Mouse (Mus musculus) forebrain, embryonic 11.5 days (tissue): ENCODE results near the gene Spata13. TPM values are rescaled to one million over a fixed set of nuclear protein-coding genes. Genes with fewer than 3 reads are reported as not detected.
A peak's percentile ranks its signal among the peaks of the same experiment; 100 is the strongest.

Source experiments
- ATAC-seq: fragments of 200-750 bp; cut with Nextera tagmentation; replicated peaks from 2 replicates; pipeline ENCODE4 v1.8.0; 2017; ENCODE audit warnings: moderate TSS enrichment; ENCODE audit not compliant: low FRiP score
- DNase-seq: peaks from one replicate; pipeline ENCODE4 v3.0.0-alpha.2; 2017; ENCODE audit warnings: low spot score
- H3K27ac ChIP-seq: fragments of 300-500 bp; sonication (generic); 2 replicates; pipeline ENCODE4 v1.5.1; 2014; ENCODE audit warnings: low read depth, low read length
- H3K27me3 ChIP-seq: fragments of 300-500 bp; sonication (generic); 2 replicates; pipeline ENCODE4 v1.6.1; 2014; ENCODE audit warnings: mild to moderate bottlenecking, low read length, mixed read lengths; ENCODE audit not compliant: control insufficient read depth, insufficient read depth
- H3K36me3 ChIP-seq: fragments of 300-500 bp; sonication (generic); 2 replicates; pipeline ENCODE4 v1.6.1; 2014; ENCODE audit warnings: mild to moderate bottlenecking, low read length, moderate library complexity, mixed read lengths; ENCODE audit not compliant: control insufficient read depth, insufficient read depth
- H3K4me1 ChIP-seq: fragments of 300-500 bp; sonication (generic); replicated peaks from 2 replicates; pipeline ENCODE4 v1.6.1; 2014; ENCODE audit warnings: low read length, mixed read lengths; ENCODE audit not compliant: control insufficient read depth, insufficient read depth
- H3K4me2 ChIP-seq: fragments of 300-500 bp; sonication (generic); 2 replicates; pipeline ENCODE4 v1.6.1; 2014; ENCODE audit warnings: low read depth, mild to moderate bottlenecking, low read length, moderate library complexity, mixed read lengths; ENCODE audit not compliant: severe bottlenecking
- H3K4me3 ChIP-seq: fragments of 300-500 bp; sonication (generic); 2 replicates; pipeline ENCODE4 v1.5.1; 2014; ENCODE audit warnings: low read depth, low read length
- H3K9ac ChIP-seq: fragments of 300-500 bp; sonication (generic); 2 replicates; pipeline ENCODE4 v1.6.1; 2014; ENCODE audit warnings: low read length
- H3K9me3 ChIP-seq: fragments of 300-500 bp; sonication (generic); 2 replicates; pipeline ENCODE4 v1.6.1; 2016; ENCODE audit warnings: low read length, mixed read lengths; ENCODE audit not compliant: control insufficient read depth
- WGBS: fragments of 180-500 bp; shearing (Covaris S2); extraction: QIAGEN DNeasy Blood & Tissue Kit; methylation state at CpG from one replicate; pipeline ENCODE4 v1.1.7; 2014; 5-methylcytosine and 5-hydroxymethylcytosine counted together
- polyA plus RNA-seq: library from polyadenylated mRNA; unstranded; fragments of >200 nt; fragmentation: Nextera tagmentation; extraction: Ambion mirVana; gene quantifications from 2 replicates; pipeline ENCODE4 v1.2.1, GENCODE M21; 2014

The Spata13 gene
- polyA plus RNA-seq, 1 experiment from 2014 or later, result 137 TPM

- Histone ChIP-seq H3K36me3 (peaks cover 3% of the 10 kb centered on the region), H3K9me3 (no peaks in the 10 kb centered on the region), H3K4me1 (no peaks in the 10 kb centered on the region), H3K9ac (no peak overlapping the region), H3K4me3 (no peak overlapping the region), H3K4me2 (no peak overlapping the region), H3K27ac (no peak overlapping the region), H3K27me3 (no peaks in the 10 kb centered on the region)
- DNase-seq, result no peak
- WGBS, result 83% methylated on average over 4 of the region's 4 CpGs
- no peak for ATAC-seq
Observed at GRCm38 (mm10) chr14:60764526-60764925, 130.7 kb downstream of the Spata13 start.

DNA sequence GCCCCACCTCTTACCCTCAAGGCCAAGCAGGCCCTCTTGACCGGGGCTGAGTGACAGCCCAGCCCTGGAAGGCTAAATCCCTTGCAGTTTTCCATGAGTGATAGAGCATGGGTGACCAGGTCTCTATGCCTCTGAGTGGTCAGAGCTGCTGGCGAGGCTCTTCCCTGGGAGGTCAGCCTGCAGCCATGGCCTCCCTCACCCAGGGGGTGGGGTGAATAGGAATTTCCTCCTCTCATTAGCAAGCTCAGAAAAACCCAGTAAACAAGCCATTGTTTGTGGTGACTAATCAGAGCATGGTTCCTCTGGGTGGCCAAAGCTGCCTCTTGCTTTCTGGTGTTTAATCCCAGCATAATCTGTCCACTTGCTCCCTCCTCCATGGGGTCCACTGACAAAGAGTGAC lies 131.2 kb downstream of the Spata13 start:
- Histone ChIP-seq H3K27me3 (no peaks in the 10 kb centered on the region), H3K9ac (no peak overlapping the region), H3K4me2 (no peak overlapping the region), H3K9me3 (no peaks in the 10 kb centered on the region), H3K4me3 (no peak overlapping the region), H3K27ac (no peak overlapping the region), H3K36me3 (peaks cover 3% of the 10 kb centered on the region), H3K4me1 (no peaks in the 10 kb centered on the region)
- 34% methylated on average over 2 of the region's 2 CpGs for WGBS
- DNase-seq, result no peak
- ATAC-seq, result no peak

GRCm38 (mm10) chr14:60767884-60768283 lies 134.1 kb downstream of the Spata13 start, which contains the start of gene C1qtnf9:
Gene C1qtnf9, plus strand, starts transcription at chr14:60768134.
- DNase-seq (no peak), ATAC-seq (no peak)
- H3K4me1 ChIP-seq, result no peaks in the 10 kb centered on the region
- H3K9ac ChIP-seq, result no peak within 1 kb of the TSS
- H3K27ac ChIP-seq, result no peak within 1 kb of the TSS
- no peaks in the 10 kb centered on the region for H3K9me3 ChIP-seq
- H3K36me3 ChIP-seq, result no peaks in the 10 kb centered on the region
- no peak within 1 kb of the TSS for H3K4me3 ChIP-seq
- WGBS, result 71% methylated on average over 4 of the region's 4 CpGs
- H3K27me3 ChIP-seq, result no peaks in the 10 kb centered on the region
- H3K4me2 ChIP-seq, result no peak within 1 kb of the TSS

DNA sequence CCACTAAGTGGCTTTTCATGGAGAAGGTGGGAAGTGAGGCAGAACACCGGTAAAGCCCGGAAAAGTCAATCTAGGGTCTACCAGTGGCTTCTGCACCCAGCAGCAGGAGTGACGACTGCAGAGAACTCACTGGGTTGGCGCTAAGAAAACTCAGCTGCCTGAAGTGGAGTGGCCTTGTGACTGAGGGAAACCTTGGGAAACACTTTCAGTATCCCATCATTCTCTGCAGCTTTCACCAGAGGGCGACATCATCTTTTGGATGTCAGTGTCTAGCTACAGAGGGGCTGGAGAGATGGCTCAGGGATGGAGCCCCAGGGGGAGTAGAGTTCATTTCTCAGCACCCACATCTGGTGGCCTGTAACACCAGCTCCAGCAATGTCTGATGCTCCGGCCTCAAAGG lies 135.5 kb downstream of the Spata13 start:
- Histone ChIP-seq H3K4me1 (no peaks in the 10 kb centered on the region), H3K4me3 (no peak overlapping the region), H3K4me2 (no peak overlapping the region), H3K36me3 (no peaks in the 10 kb centered on the region), H3K27ac (no peak overlapping the region), H3K27me3 (no peaks in the 10 kb centered on the region), H3K9ac (no peak overlapping the region), H3K9me3 (no peaks in the 10 kb centered on the region)
- ATAC-seq, result no peak
- 45% methylated on average over 6 of the region's 6 CpGs for WGBS
- DNase-seq, result no peak

- Histone ChIP-seq H3K4me3 (no peak overlapping the region), H3K4me1 (no peaks in the 10 kb centered on the region), H3K36me3 (no peaks in the 10 kb centered on the region), H3K27ac (no peak overlapping the region), H3K9me3 (no peaks in the 10 kb centered on the region), H3K9ac (no peak overlapping the region), H3K4me2 (no peak overlapping the region), H3K27me3 (no peaks in the 10 kb centered on the region)
- 81% methylated on average over 6 of the region's 6 CpGs for WGBS
- DNase-seq (no peak), ATAC-seq (no peak)
Observed at GRCm38 (mm10) chr14:60770594-60770993, 136.8 kb downstream of the Spata13 start.

DNA sequence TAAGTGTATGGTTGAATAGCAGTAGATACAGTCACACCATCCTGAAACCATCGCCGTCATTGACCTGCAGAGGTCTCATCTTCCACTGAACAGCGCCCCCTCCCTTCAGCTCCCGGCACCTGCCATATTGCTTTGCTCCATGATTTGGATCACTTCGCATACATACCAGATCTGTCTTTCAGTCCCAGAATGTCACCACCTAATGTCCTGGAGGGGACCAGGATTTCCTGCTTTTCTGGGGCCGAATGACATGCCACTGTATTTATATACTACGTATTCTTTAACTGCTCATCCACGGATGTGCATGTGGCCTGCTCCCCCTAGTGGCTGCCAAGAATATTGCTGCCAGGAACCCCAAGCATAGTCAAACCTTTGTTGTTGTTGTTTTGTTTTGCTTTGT lies 137.3 kb downstream of the Spata13 start:
- DNase-seq (peak; percentile 84), ATAC-seq (no peak; the same call in 1 of the 2 replicates)
- Histone ChIP-seq H3K4me1 (no peaks in the 10 kb centered on the region), H3K27ac (no peak overlapping the region), H3K4me3 (peak overlapping the region; percentile 17; the same call in 1 of the 2 replicates), H3K36me3 (no peaks in the 10 kb centered on the region), H3K9me3 (no peaks in the 10 kb centered on the region), H3K9ac (0 out of 2 replicates have a peak overlapping the region, but pooled peaks have one; percentile 14), H3K4me2 (peak overlapping the region; percentile 50), H3K27me3 (no peaks in the 10 kb centered on the region)
- WGBS, result 8% methylated on average over 8 of the region's 8 CpGs

DNA sequence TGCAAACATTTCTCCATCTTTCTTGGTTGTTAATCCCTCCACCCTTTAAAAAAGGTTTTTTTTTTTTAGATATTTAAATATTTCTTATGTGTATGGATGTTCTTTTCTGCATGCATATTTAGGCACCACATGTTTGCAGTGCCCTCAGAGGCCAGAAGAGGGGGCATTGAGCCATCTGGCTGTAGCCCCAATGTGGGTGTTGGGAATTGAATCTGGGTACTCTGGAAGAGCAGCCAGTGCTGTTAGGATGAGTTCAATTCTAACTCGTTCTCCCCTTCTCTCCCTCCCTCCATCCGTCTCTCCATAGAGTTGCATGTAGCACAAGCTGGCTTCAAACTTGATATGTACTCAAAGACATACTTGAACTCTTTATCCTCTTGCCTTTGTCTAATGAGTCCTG lies 139.7 kb downstream of the Spata13 start:
- no peak overlapping the region for H3K4me3 ChIP-seq
- no peak overlapping the region for H3K4me2 ChIP-seq
- H3K9ac ChIP-seq, result no peak overlapping the region
- DNase-seq (no peak), ATAC-seq (no peak)
- H3K27ac ChIP-seq, result no peak overlapping the region
- H3K27me3 ChIP-seq, result no peaks in the 10 kb centered on the region
- no peaks in the 10 kb centered on the region for H3K4me1 ChIP-seq
- no peaks in the 10 kb centered on the region for H3K9me3 ChIP-seq
- no peaks in the 10 kb centered on the region for H3K36me3 ChIP-seq
- 89% methylated on average over 2 of the region's 2 CpGs for WGBS

- ATAC-seq (no peak), DNase-seq (no peak)
Observed at GRCm38 (mm10) chr14:60776521-60776920, 142.7 kb downstream of the Spata13 start.

DNA sequence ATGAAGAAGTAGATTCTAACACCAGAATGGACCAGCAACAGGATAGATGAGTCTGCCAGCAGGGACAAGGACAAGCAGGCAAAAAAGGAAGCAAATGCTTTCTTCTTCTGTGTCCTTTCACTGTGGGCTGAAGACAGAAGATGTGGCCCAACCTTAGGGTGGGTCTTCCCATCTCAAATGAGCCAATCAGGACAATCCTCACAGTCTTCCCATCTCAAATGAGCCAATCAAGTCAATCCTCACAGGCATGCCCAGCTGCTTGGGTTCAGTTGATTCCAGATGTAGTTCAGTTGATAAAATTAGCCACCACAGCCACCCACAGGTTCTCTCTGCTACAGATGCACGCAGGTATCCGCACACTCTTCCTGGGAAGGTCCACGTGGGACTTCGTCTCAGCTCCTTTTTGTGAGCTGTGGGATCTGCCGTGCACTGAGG lies 143.7 kb downstream of the Spata13 start:
- Histone ChIP-seq H3K9ac (no peak overlapping the region), H3K27ac (no peak overlapping the region), H3K4me2 (no peak overlapping the region), H3K27me3 (no peaks in the 10 kb centered on the region), H3K36me3 (no peaks in the 10 kb centered on the region), H3K4me1 (no peaks in the 10 kb centered on the region), H3K4me3 (no peak overlapping the region), H3K9me3 (no peaks in the 10 kb centered on the region)
- no peak for ATAC-seq
- WGBS, result 86% methylated on average over 5 of the region's 5 CpGs
- no peak for DNase-seq

More at GRCm38 (mm10) chr14:60776521-60776920, 142.7 kb downstream of the Spata13 start:
- Histone ChIP-seq H3K9me3 (no peaks in the 10 kb centered on the region), H3K9ac (no peak overlapping the region), H3K4me1 (no peaks in the 10 kb centered on the region), H3K27me3 (no peaks in the 10 kb centered on the region), H3K4me2 (no peak overlapping the region), H3K36me3 (no peaks in the 10 kb centered on the region), H3K27ac (no peak overlapping the region), H3K4me3 (no peak overlapping the region)
- 87% methylated on average over 8 of the region's 8 CpGs for WGBS
